Mouse (Mus musculus): ENCODE data around the gene Rfc1.
"Not testable (repeated sequence)": the region's sequence is repeated elsewhere in the genome, so short reads cannot be mapped to it uniquely, and the experiment has no call there.

Rfc1 gene

DNA sequence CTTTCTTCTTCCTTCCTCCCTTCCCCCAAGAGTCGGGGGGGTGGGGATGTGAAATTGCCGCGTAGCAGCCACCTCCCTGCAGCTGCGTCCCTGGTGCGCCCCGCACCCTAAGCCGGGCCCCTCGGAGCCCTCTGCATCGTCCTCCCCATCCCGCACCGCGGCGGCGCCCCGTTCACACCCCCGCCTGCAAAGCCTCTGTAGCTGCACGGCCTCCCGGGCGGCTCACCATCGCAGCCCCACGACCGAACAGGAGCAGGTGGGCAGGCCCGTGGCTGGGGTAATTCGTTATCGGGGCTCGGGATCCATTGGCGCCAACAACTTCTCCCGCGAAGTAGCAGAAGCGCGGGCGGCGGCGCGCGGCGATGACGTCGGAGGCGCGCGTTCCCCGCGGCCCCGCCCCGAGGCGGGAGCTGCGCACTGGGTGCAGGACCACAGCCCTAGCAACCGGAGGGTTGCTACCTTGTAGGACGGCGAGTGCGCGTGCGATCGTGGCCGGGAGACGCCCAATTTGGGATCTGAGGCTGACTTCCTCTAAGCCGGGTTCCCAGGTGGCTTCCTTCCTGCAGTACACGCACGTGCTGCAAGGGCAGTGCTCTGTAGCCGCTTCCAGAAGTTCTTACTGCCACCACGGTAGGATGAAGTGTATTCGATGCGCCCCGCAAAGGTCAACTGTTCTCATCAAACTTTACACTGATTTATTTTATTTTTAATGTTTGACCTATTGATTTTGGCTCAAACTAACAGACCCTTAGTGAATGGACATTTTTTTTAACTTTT is at the start of gene Rfc1:
TSS of gene Rfc1 (minus strand) at position 373 of the 777 bp plus-strand sequence.
- DNase-seq: peak; percentile 82

GRCm38 (mm10) chr5:65374746-65375145 is 39.3 kb upstream of the Rfc1 start:
- DNase-seq: no peak

DNA sequence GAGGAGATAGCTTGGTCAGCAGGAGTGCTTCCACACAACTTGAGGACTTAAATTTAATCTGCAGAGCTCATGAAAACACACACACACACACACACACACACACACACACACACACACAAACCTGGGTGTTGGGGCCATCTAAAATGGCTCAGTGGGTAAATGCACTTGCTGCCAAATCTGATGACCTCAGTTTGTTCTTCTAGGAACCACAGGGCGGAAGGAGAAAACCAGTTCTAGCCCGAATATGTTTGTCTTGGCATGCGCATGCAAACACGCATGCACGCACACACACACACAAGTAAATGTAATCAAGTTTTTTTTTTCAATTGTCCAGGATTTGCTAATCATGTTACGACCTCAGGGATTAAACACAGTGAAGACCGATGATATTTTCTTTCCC is 36.1 kb upstream of the Rfc1 start:
- no peak for DNase-seq

DNA sequence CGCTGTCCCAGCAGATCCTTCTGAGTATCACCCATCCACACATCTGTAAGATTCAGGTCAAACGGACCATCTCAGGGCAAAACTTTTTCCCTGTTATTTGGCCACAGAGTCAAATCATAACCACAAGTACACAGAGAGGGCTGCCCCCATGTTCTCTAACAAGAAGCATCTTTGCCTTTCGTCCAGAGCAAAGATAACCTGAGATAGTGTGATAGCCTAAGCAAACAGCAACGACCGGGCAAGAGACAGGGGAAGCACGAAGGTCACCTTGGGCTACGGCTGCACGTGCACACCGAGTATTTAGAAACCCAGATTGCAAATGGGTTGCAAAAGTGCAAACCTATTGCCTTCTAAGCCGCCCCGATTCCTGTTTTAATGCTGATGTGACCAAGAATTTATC is 32.4 kb upstream of the Rfc1 start:
- DNase-seq: no peak

DNA sequence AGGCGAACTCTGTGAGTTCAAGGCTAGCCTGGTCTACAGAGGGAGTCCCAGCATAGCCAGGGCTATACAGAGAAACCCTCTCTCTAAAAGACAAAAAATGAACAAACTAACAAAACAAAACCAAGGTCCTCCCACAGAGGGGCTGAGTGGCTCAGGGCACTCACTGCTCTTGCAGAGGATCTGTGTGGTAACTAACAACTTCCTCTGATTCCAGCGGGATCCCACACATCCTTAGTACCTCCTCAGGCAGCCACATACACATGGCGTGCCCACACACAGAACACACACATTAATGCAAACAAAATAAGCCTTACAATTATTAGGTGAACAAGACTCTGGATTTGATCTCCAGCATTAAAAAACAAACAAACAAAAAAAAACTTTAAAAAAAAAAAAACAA is 22.3 kb upstream of the Rfc1 start:
- no peak for DNase-seq

GRCm38 (mm10) chr5:65356851-65357250 is 21.4 kb upstream of the Rfc1 start:
- DNase-seq: no peak

- DNase-seq: no peak
Measured at GRCm38 (mm10) chr5:65354985-65355384, 19.5 kb upstream of the Rfc1 start.

- no peak for DNase-seq
Measured at GRCm38 (mm10) chr5:65354097-65354496, 18.6 kb upstream of the Rfc1 start.

GRCm38 (mm10) chr5:65350508-65350907 is 15.0 kb upstream of the Rfc1 start:
- DNase-seq: no peak

GRCm38 (mm10) chr5:65348168-65348567 is 12.7 kb upstream of the Rfc1 start, which contains the start of gene Klb:
TSS of gene Klb (plus strand) at chr5:65348314.
- DNase-seq: no peak

DNA sequence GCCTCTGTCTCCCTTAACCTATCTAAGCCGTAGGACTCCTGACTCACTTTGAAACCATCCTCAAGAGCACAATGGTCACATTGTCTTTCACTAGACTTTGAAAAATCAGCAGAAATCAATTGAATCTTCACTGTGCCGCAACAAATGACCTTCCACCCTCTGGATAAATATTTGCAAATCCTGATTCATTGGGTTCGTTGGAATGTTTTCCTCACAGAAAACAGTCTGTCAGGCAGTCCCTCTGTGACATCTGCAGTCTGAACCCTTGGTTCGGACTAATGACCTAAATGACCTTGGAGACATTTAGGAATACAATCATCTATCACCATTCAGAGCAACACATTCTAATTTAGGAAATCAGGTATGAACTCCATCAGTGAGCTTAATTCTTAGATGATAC is 4.7 kb upstream of the Rfc1 start:
- DNase-seq: no peak

DNA sequence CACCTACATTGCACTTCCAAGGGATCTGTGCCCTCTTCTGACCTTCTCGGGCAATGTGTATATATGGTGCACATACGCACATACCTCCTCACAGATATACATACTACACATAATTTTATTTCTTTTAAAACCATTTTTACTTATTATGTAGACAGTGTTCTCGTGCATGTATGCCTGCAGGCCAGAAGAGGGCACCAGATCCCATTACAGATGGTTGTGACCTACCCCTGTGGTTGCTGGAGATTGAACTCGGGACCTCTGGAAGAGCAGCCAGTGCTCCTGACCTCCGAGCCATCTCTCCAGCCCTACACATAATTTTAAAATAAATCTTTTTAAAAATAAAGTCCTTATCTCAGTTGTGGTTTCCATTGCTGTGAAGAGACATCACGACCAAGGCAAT is 2.9 kb upstream of the Rfc1 start:
- DNase-seq: no peak

GRCm38 (mm10) chr5:65336075-65336355 is 545 bp upstream of the Rfc1 start:
- DNase-seq: no peak

GRCm38 (mm10) chr5:65334788-65335187 is 682 bp downstream of the Rfc1 start:
- DNase-seq: no peak

- no peak for DNase-seq
Measured at GRCm38 (mm10) chr5:65329971-65330370, 5.5 kb downstream of the Rfc1 start.

DNA sequence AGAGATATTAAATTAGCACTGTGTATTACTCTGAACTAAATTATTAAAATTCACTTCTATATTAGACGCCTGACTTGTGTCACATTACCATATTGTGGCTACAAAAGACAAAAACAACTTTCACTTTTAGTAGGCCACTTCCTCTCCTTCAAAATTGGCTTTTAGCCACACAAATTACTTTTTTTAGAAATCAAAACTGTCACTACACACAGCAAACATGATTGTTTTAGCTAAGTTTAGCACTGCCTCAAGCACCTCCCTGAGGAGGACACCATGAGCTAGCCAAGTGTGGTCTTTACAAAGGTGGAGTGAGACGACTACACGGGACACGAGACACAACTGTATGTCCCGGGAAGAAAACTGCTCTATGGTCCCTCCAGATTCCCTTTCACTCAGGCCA is 9.3 kb downstream of the Rfc1 start:
- DNase-seq: no peak

DNA sequence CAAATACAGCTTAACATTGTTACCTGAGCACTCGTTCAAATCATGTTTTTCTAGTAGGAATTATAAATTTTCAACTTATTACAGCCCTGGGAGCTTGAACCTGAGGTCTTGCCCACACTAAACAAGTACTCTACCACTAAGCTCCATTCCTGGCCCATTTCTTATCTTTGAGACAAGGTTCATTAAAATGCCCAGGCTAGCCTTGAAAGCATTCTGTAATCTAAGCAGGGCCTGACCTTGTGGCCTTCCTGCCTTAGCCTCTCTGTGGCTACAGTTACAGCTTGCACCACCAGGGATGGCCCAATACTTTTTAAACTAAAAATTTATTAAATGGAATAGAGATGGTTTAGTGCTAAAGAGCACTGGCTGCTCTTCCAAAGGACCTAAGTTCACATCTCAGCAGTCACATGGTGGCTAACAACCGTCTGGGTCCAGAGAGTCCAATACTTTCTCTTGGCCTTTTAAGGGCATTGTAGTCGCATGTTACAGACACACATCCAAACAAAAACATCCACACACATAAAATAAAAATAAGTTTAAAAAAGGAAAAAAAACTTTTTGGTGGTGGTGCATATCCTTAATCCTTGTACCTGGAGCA is 10.6 kb downstream of the Rfc1 start:
- no peak for DNase-seq

DNA sequence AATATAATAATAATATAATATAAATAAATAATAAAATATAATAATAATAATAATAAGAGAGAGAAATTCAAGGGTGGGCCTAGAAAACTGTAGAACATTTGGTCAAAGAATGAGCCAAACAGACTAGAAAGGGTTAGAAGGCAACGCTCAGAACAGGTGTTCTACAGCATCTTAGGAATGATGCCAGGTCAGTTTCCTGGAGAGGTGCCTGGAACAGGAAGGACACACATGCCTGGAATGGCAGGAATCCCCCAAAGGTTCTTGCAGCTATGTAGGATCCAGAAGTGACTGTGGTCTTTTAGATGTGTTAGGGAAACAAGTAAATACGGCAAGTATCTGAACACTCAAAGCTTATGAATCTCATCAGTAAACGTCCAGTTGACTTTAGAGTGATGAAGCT is 11.2 kb downstream of the Rfc1 start:
- peak; percentile 51 for DNase-seq

DNA sequence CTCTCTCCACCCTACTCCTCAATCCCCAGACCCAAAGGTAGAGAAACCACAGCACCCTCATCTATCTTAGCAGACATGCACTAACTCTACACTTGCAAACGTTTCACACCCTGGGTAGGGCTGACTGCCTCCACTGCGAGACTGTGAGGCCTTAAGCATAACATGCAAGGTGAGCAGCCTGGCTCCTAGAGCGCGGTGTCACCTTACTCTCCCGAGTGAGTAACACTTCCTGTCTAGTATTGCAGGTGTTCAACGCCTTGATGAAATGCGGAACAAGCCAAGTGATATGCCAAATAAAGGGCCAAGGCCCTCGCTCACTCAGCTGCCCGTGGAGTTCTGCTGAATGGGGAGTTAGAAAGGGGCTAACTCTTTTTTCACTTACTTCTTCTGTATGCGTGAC is 13.3 kb downstream of the Rfc1 start:
- no peak for DNase-seq

GRCm38 (mm10) chr5:65319176-65319575 is 16.3 kb downstream of the Rfc1 start:
- DNase-seq: no peak

- DNase-seq: no peak
Measured at GRCm38 (mm10) chr5:65308866-65309265, 26.6 kb downstream of the Rfc1 start.

GRCm38 (mm10) chr5:65308208-65308607 is 27.3 kb downstream of the Rfc1 start:
- DNase-seq: no peak

DNA sequence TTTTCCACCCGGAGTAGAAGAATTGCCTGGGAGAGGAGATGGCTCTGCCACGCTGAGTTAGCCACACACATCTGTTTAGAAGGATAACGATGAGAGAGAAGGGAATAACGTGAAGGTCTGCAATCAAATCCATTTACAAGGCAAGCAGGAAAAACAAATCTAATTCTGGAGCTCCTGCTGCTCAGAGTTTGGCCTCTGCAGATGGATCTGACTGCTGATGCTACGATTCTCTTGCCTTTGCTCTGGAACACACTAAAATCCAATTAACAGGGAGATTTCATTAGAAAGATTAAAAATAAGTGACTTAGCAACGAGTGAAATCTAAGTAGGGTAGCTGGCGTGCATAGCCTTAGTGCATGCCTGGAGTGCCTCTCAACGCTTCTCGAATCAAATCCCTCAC is 30.0 kb downstream of the Rfc1 start:
- DNase-seq: no peak

GRCm38 (mm10) chr5:65300121-65300520 is 35.3 kb downstream of the Rfc1 start:
- no peak for DNase-seq

DNA sequence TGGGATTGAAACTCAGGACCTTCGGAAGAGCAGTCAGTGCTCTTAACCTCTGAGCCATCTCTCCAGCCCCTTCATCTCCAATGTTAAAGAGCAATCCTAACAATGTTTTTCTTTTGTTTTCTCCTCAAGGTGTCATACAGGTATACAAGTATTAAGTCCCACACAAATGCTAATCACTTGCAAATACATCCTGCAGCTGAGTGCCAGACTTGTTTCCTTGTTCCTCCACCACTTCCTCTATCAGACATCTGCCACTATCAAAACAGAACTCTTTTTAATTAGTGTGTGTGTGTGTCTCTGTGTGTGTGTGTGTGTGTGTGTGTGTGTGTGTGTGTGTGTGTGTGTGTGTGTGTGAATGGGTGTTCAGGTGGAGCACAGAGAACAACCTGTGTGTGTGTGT is 35.8 kb downstream of the Rfc1 start:
- DNase-seq: not testable (repeated sequence)

All from cerebellum, adult 8-10 months (tissue).